Mouse (Mus musculus): ENCODE results near the gene Pik3r5. TPM values are rescaled to one million over a fixed set of nuclear protein-coding genes. Genes with fewer than 3 reads are reported as not detected.

The Pik3r5 gene
- 0.73 and 0.74 TPM in 2 replicates for polyA plus RNA-seq (2014; fragmentation: Nextera tagmentation; extraction: Ambion mirVana)

GRCm38 (mm10) chr11:68431699-68432360, at the start of gene Pik3r5:
Pik3r5 (plus strand) TSS chr11:68432121.
- 7% methylated on average over 35 of the region's 35 CpGs for WGBS
- H3K27me3 ChIP-seq (ENCODE audit: control insufficient read depth, insufficient read depth, low read length), result peaks cover 9% of the 10 kb centered on the region; the same call in 1 of the 2 replicates
- H3K9me3 ChIP-seq (ENCODE audit: control insufficient read depth, low read length), result no peaks in the 10 kb centered on the region
- peak within 1 kb of the TSS; percentile 37 for H3K4me3 ChIP-seq (ENCODE audit: low read depth, low read length)
- ATAC-seq (ENCODE audit: low FRiP score) (peak; percentile 87), DNase-seq (ENCODE audit: low spot score) (peak; percentile 92)
- H3K27ac ChIP-seq (ENCODE audit: low read depth, low read length), result no peak within 1 kb of the TSS
- H3K4me2 ChIP-seq (replicated peaks; ENCODE audit: low read depth, low read length), result peak within 1 kb of the TSS; percentile 55
- H3K36me3 ChIP-seq (ENCODE audit: control insufficient read depth, insufficient read depth, low read length), result no peaks in the 10 kb centered on the region
- peak within 1 kb of the TSS; percentile 52; the same call in 1 of the 2 replicates for H3K9ac ChIP-seq (ENCODE audit: low read depth, low read length)
- peaks cover 4% of the 10 kb centered on the region; the same call in 1 of the 2 replicates for H3K4me1 ChIP-seq (replicated peaks; ENCODE audit: control insufficient read depth, insufficient read depth, low read length)

GRCm38 (mm10) chr11:68383519-68383918, 48.4 kb upstream of the Pik3r5 start:
- Histone ChIP-seq H3K36me3 (ENCODE audit: control insufficient read depth, insufficient read depth, low read length) (no peaks in the 10 kb centered on the region), H3K27me3 (ENCODE audit: control insufficient read depth, insufficient read depth, low read length) (peaks cover 53% of the 10 kb centered on the region), H3K4me1 (replicated peaks; ENCODE audit: control insufficient read depth, insufficient read depth, low read length) (peaks cover 30% of the 10 kb centered on the region), H3K9ac (ENCODE audit: low read depth, low read length) (peak overlapping the region; percentile 46; the same call in 1 of the 2 replicates), H3K9me3 (ENCODE audit: control insufficient read depth, low read length) (no peaks in the 10 kb centered on the region), H3K4me2 (replicated peaks; ENCODE audit: low read depth, low read length) (peak overlapping the region; percentile 89), H3K27ac (ENCODE audit: low read depth, low read length) (peak overlapping the region; percentile 42; the same call in 1 of the 2 replicates), H3K4me3 (ENCODE audit: low read depth, low read length) (peak overlapping the region; percentile 68)
- DNase-seq (ENCODE audit: low spot score) (peak; percentile 62), ATAC-seq (ENCODE audit: low FRiP score) (no peak)
- WGBS, result 1% methylated on average over 10 of the region's 10 CpGs

DNA sequence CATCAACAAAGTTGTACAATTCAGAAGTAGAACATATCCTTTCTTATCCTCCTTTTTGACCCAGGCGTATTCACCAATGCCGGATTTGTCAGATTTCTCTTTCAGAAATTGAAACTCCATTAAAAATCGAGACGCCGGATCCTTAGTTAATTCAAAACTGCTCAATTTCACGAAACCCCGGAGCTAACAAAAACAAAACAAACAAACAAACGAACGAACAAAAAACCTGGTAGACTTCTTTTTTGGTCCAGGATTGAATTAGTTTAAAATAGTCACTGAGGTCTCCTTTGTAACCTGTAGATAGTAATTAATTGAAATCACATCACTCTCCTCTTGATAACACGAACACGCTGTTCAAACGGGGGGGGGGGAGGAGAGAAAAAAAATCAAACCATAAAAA, 47.8 kb upstream of the Pik3r5 start:
- no peaks in the 10 kb centered on the region for H3K36me3 ChIP-seq (ENCODE audit: control insufficient read depth, insufficient read depth, low read length)
- H3K9ac ChIP-seq (ENCODE audit: low read depth, low read length), result peak overlapping the region; percentile 92
- no peak for ATAC-seq (ENCODE audit: low FRiP score)
- DNase-seq (ENCODE audit: low spot score), result peak; percentile 35
- H3K27me3 ChIP-seq (ENCODE audit: control insufficient read depth, insufficient read depth, low read length), result peaks cover 60% of the 10 kb centered on the region
- H3K27ac ChIP-seq (ENCODE audit: low read depth, low read length), result no peak overlapping the region
- H3K4me3 ChIP-seq (ENCODE audit: low read depth, low read length), result peak overlapping the region; percentile 68
- peaks cover 25% of the 10 kb centered on the region for H3K4me1 ChIP-seq (replicated peaks; ENCODE audit: control insufficient read depth, insufficient read depth, low read length)
- H3K9me3 ChIP-seq (ENCODE audit: control insufficient read depth, low read length), result no peaks in the 10 kb centered on the region
- H3K4me2 ChIP-seq (replicated peaks; ENCODE audit: low read depth, low read length), result peak overlapping the region; percentile 89
- 4% methylated on average over 12 of the region's 12 CpGs for whole genome bisulfite sequencing

DNA sequence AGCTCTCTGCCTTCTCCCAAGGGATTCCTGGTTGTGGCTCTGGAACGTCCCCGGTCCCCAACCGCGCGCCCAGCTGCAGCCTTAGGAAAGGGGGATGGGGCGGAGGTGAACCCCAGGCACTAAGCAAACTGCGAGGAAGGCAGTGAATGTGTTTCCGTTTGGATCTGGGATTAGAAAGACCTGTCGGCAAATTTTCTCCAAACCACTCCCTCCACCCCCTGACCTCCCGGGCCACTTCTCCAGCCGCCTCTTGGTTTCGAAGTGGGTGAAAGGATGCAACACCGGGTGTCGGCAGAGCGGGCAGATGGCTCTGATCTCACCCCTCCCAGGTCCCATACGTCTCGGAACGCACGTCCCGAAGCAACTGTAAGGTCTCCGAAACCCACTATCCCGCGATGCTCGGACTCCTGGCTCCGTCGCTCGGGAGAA, 47.3 kb upstream of the Pik3r5 start:
- under 1% methylated on average over 27 of the region's 27 CpGs for WGBS
- H3K4me3 ChIP-seq (ENCODE audit: low read depth, low read length), result peak overlapping the region; percentile 68
- peaks cover 62% of the 10 kb centered on the region for H3K27me3 ChIP-seq (ENCODE audit: control insufficient read depth, insufficient read depth, low read length)
- peak overlapping the region; percentile 92 for H3K9ac ChIP-seq (ENCODE audit: low read depth, low read length)
- ATAC-seq (ENCODE audit: low FRiP score) (no peak), DNase-seq (ENCODE audit: low spot score) (peak; percentile 64)
- H3K4me1 ChIP-seq (replicated peaks; ENCODE audit: control insufficient read depth, insufficient read depth, low read length), result peaks cover 20% of the 10 kb centered on the region
- H3K4me2 ChIP-seq (replicated peaks; ENCODE audit: low read depth, low read length), result peak overlapping the region; percentile 89
- no peaks in the 10 kb centered on the region for H3K36me3 ChIP-seq (ENCODE audit: control insufficient read depth, insufficient read depth, low read length)
- H3K9me3 ChIP-seq (ENCODE audit: control insufficient read depth, low read length), result no peaks in the 10 kb centered on the region
- peak overlapping the region; percentile 91 for H3K27ac ChIP-seq (ENCODE audit: low read depth, low read length)

DNA sequence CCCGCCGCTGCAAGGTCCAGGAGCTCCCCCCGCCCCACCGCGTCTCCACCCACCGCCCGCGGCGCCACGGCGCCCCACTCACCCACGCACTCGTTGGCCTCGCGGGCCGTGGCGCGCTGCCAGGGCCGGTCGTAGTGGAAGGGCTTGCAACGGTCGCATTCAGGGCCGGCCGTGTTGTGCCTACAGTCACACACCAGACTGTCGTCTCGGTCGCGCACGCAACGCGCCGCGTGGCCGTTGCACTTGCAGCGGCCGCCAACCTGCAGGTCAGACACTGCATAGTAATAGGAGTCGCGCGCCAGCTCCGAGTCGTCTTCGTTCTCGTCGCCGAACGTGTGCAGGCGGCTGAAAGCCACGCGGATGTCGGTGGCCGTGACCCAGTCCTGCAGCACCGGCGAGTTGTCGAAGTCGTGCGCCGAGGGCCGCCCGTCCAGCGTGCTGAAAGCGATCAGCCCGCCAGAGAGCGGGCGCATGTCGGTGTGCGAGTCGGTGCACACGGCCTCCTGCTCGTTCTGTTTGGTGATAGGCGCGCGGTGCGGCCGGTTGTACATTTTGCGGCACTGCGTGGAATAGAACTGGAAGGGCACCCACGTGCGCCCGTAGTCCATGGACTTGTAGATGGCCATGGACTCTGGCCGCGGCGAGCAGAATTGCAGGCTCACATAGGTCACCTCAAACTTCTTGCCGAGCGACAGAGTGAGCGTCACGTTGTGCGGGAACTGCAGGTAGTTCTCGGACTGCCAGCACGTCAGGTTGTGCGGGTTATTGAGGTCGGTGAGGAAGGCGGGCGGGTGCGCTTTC, 46.7 kb upstream of the Pik3r5 start:
- Histone ChIP-seq H3K27me3 (ENCODE audit: control insufficient read depth, insufficient read depth, low read length) (peaks cover 66% of the 10 kb centered on the region), H3K36me3 (ENCODE audit: control insufficient read depth, insufficient read depth, low read length) (no peaks in the 10 kb centered on the region), H3K4me1 (replicated peaks; ENCODE audit: control insufficient read depth, insufficient read depth, low read length) (peaks cover 18% of the 10 kb centered on the region), H3K4me2 (replicated peaks; ENCODE audit: low read depth, low read length) (peak overlapping the region; percentile 89), H3K27ac (ENCODE audit: low read depth, low read length) (peak overlapping the region; percentile 91), H3K9me3 (ENCODE audit: control insufficient read depth, low read length) (no peaks in the 10 kb centered on the region), H3K9ac (ENCODE audit: low read depth, low read length) (peak overlapping the region; percentile 92), H3K4me3 (ENCODE audit: low read depth, low read length) (peak overlapping the region; percentile 68)
- ATAC-seq (ENCODE audit: low FRiP score) (no peak), DNase-seq (ENCODE audit: low spot score) (peak; percentile 76)
- under 1% methylated on average over 91 of the region's 94 CpGs for WGBS

DNA sequence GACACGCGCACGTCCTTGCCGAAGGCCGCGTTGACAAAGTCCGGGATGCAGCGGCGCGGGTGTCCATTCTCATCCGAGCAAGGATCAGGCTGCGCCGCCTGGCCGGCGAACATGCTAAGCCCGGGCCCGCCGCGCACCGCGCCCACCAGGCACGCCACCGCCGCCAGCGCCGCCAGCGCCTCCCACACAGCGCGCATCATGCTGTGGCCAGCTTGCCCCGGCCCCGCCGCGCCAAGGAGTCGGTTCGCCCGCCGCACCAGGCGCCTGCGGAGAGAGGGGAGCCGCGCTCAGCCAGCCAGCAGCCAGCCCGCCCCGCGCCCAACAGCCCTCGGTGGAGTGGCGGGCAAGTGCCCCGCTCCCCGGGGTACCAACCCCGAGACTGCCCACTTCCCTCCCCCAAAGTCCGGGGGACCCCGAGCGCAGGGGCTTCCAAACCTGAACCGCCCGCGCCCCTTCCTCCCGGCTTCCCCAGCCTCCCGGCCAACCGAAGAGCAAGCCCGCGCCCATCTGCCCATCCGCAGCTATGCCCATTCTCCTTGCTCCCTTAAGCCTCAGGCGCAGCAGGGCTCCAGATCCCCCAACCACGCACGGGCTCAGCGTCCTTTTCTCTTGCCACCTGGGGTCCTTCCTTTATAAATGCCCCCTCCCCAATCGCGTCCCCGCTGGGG, 45.9 kb upstream of the Pik3r5 start:
- DNase-seq (ENCODE audit: low spot score), result peak; percentile 70
- peak; percentile 39 for ATAC-seq (ENCODE audit: low FRiP score)
- Histone ChIP-seq H3K9ac (ENCODE audit: low read depth, low read length) (peak overlapping the region; percentile 92), H3K9me3 (ENCODE audit: control insufficient read depth, low read length) (no peaks in the 10 kb centered on the region), H3K4me1 (replicated peaks; ENCODE audit: control insufficient read depth, insufficient read depth, low read length) (peaks cover 18% of the 10 kb centered on the region), H3K27ac (ENCODE audit: low read depth, low read length) (peak overlapping the region; percentile 91), H3K4me2 (replicated peaks; ENCODE audit: low read depth, low read length) (peak overlapping the region; percentile 89), H3K36me3 (ENCODE audit: control insufficient read depth, insufficient read depth, low read length) (no peaks in the 10 kb centered on the region), H3K4me3 (ENCODE audit: low read depth, low read length) (peak overlapping the region; percentile 68), H3K27me3 (ENCODE audit: control insufficient read depth, insufficient read depth, low read length) (peaks cover 72% of the 10 kb centered on the region)
- WGBS, result under 1% methylated on average over 41 of the region's 68 CpGs

GRCm38 (mm10) chr11:68386589-68387440, 45.1 kb upstream of the Pik3r5 start:
- Histone ChIP-seq H3K4me1 (replicated peaks; ENCODE audit: control insufficient read depth, insufficient read depth, low read length) (peaks cover 16% of the 10 kb centered on the region), H3K27ac (ENCODE audit: low read depth, low read length) (peak overlapping the region; percentile 91)
- WGBS, result under 1% methylated on average over 49 of the region's 90 CpGs

GRCm38 (mm10) chr11:68387441-68387760, 44.5 kb upstream of the Pik3r5 start:
- Histone ChIP-seq H3K4me2 (replicated peaks; ENCODE audit: low read depth, low read length) (peak overlapping the region; percentile 89), H3K27me3 (ENCODE audit: control insufficient read depth, insufficient read depth, low read length) (peaks cover 76% of the 10 kb centered on the region), H3K9ac (ENCODE audit: low read depth, low read length) (peak overlapping the region; percentile 92), H3K9me3 (ENCODE audit: control insufficient read depth, low read length) (no peaks in the 10 kb centered on the region), H3K36me3 (ENCODE audit: control insufficient read depth, insufficient read depth, low read length) (no peaks in the 10 kb centered on the region), H3K4me3 (ENCODE audit: low read depth, low read length) (peak overlapping the region; percentile 68), H3K4me1 (replicated peaks; ENCODE audit: control insufficient read depth, insufficient read depth, low read length) (peaks cover 16% of the 10 kb centered on the region), H3K27ac (ENCODE audit: low read depth, low read length) (peak overlapping the region; percentile 91)
- WGBS, result 13% methylated on average over 4 of the region's 4 CpGs
- DNase-seq (ENCODE audit: low spot score) (no peak), ATAC-seq (ENCODE audit: low FRiP score) (no peak)

More at GRCm38 (mm10) chr11:68386589-68387440, 45.1 kb upstream of the Pik3r5 start:
- peaks cover 72% of the 10 kb centered on the region for H3K27me3 ChIP-seq (ENCODE audit: control insufficient read depth, insufficient read depth, low read length)
- H3K9me3 ChIP-seq (ENCODE audit: control insufficient read depth, low read length), result no peaks in the 10 kb centered on the region
- no peaks in the 10 kb centered on the region for H3K36me3 ChIP-seq (ENCODE audit: control insufficient read depth, insufficient read depth, low read length)
- peak; percentile 84 for DNase-seq (ENCODE audit: low spot score)
- peak; percentile 69 for ATAC-seq (ENCODE audit: low FRiP score)
- peak overlapping the region; percentile 89 for H3K4me2 ChIP-seq (replicated peaks; ENCODE audit: low read depth, low read length)
- peak overlapping the region; percentile 92 for H3K9ac ChIP-seq (ENCODE audit: low read depth, low read length)
- H3K4me3 ChIP-seq (ENCODE audit: low read depth, low read length), result peak overlapping the region; percentile 68

All from hindbrain, embryonic 11.5 days (tissue).